Mouse (Mus musculus) intestine, embryonic 15.5 days (tissue): ENCODE results near the gene Tubgcp5. TPM values are rescaled to one million over a fixed set of nuclear protein-coding genes. Genes with fewer than 3 reads are reported as not detected.

Experiments used
- ATAC-seq: fragments of 200-750 bp; cut with Nextera tagmentation; 2 replicates; pipeline ENCODE4 v1.8.0; 2017; ENCODE audit warnings: moderate TSS enrichment, moderate library complexity
- H3K27ac ChIP-seq: fragments of 300-500 bp; sonication (generic); 2 replicates; pipeline ENCODE4 v1.5.1; 2015; ENCODE audit warnings: mild to moderate bottlenecking, inconsistent platforms
- H3K27me3 ChIP-seq: fragments of 300-500 bp; sonication (generic); replicated peaks from 2 replicates; pipeline ENCODE4 v1.6.1; 2015; ENCODE audit warnings: inconsistent platforms
- H3K36me3 ChIP-seq: fragments of 300-500 bp; sonication (generic); 2 replicates; pipeline ENCODE4 v1.6.1; 2015; ENCODE audit warnings: inconsistent platforms
- H3K4me1 ChIP-seq: fragments of 300-500 bp; sonication (generic); replicated peaks from 2 replicates; pipeline ENCODE4 v1.6.1; 2015; ENCODE audit warnings: inconsistent platforms
- H3K4me2 ChIP-seq: fragments of 300-500 bp; sonication (generic); replicated peaks from 2 replicates; pipeline ENCODE4 v1.6.1; 2015; ENCODE audit warnings: mild to moderate bottlenecking, inconsistent platforms
- H3K4me3 ChIP-seq: fragments of 300-500 bp; sonication (generic); replicated peaks from 2 replicates; pipeline ENCODE4 v1.5.1; 2015; ENCODE audit warnings: inconsistent platforms
- H3K9ac ChIP-seq: fragments of 300-500 bp; sonication (generic); 2 replicates; pipeline ENCODE4 v1.6.1; 2015; ENCODE audit warnings: inconsistent platforms
- H3K9me3 ChIP-seq: fragments of 300-500 bp; sonication (generic); 2 replicates; pipeline ENCODE4 v1.6.1; 2016; ENCODE audit warnings: inconsistent platforms
- WGBS: fragments of 180-500 bp; shearing (Covaris S2); methylation state at CpG from one replicate; pipeline ENCODE4 v1.1.7; 2015; 5-methylcytosine and 5-hydroxymethylcytosine counted together
- polyA plus RNA-seq: library from polyadenylated mRNA; unstranded; fragments of >200 nt; fragmentation: Nextera tagmentation; extraction: Ambion mirVana; gene quantifications from 2 replicates; pipeline ENCODE4 v1.2.1, GENCODE M21; 2015

The Tubgcp5 gene
- polyA plus RNA-seq, 1 experiment from 2014 or later, result 21.8 TPM

GRCm38 (mm10) chr7:55809967-55810366 is 16.0 kb downstream of the Tubgcp5 start:
- no peak for ATAC-seq
- H3K4me2 ChIP-seq, result no peak overlapping the region
- no peak overlapping the region for H3K27ac ChIP-seq
- H3K9ac ChIP-seq, result no peak overlapping the region
- peaks cover 32% of the 10 kb centered on the region for H3K36me3 ChIP-seq
- no peaks in the 10 kb centered on the region for H3K4me1 ChIP-seq
- H3K9me3 ChIP-seq, result no peaks in the 10 kb centered on the region
- 75% methylated on average over 2 of the region's 2 CpGs for WGBS
- no peaks in the 10 kb centered on the region for H3K27me3 ChIP-seq
- H3K4me3 ChIP-seq, result no peak overlapping the region

DNA sequence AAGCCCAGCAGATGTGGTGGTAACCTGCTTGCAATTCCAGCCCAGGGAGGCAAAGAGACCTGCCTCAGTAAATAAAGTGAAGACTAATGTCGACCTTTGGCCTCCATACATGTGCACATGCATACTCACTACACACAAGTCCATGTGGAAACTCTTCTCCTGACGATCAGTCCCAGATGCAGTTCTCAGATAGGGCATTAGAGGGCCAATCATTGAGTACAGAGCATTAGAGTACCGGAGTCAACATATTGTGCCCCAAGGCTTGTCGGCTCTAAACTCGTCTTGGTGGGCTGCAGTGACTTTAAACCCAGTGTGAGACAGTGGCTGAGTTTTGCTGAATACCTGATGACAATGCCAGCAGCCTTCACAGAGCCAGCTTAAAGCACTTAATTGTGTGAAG is 30.5 kb downstream of the Tubgcp5 start:
- Histone ChIP-seq H3K9me3 (no peaks in the 10 kb centered on the region), H3K27ac (no peak overlapping the region), H3K27me3 (no peaks in the 10 kb centered on the region), H3K4me1 (no peaks in the 10 kb centered on the region), H3K9ac (no peak overlapping the region), H3K36me3 (peaks cover 14% of the 10 kb centered on the region), H3K4me3 (no peak overlapping the region), H3K4me2 (no peak overlapping the region)
- 85% methylated on average over 5 of the region's 5 CpGs for WGBS
- ATAC-seq, result no peak

GRCm38 (mm10) chr7:55827551-55827950 is 33.6 kb downstream of the Tubgcp5 start:
- no peak for ATAC-seq

DNA sequence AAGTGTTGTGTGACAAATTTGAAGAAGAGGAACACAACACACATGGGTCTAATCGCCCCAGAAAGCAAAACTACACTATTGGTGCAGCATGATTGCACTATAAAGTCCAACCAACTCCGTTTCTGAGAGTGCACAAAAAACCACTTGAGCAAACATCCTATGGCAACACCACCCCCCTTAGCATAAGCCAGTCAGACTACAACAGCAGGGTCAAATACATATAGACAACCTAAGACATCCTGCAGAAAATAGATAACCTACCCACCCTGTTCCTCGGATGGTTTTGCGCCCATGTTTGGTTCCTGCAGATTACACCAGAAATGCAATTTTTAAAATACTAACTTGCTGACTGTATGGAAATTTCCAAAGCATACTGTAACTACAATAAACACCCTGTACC is 42.9 kb downstream of the Tubgcp5 start:
- Histone ChIP-seq H3K9me3 (no peaks in the 10 kb centered on the region), H3K4me1 (peaks cover 4% of the 10 kb centered on the region; the same call in 1 of the 2 replicates)

More at GRCm38 (mm10) chr7:55827551-55827950, 33.6 kb downstream of the Tubgcp5 start:
- 92% methylated on average over 9 of the region's 9 CpGs for WGBS
- no peaks in the 10 kb centered on the region for H3K4me1 ChIP-seq
- no peak overlapping the region for H3K4me3 ChIP-seq
- no peak overlapping the region for H3K4me2 ChIP-seq
- no peaks in the 10 kb centered on the region for H3K27me3 ChIP-seq
- no peak overlapping the region for H3K9ac ChIP-seq
- H3K36me3 ChIP-seq, result peaks cover 14% of the 10 kb centered on the region
- no peak overlapping the region for H3K27ac ChIP-seq
- H3K9me3 ChIP-seq, result no peaks in the 10 kb centered on the region

DNA sequence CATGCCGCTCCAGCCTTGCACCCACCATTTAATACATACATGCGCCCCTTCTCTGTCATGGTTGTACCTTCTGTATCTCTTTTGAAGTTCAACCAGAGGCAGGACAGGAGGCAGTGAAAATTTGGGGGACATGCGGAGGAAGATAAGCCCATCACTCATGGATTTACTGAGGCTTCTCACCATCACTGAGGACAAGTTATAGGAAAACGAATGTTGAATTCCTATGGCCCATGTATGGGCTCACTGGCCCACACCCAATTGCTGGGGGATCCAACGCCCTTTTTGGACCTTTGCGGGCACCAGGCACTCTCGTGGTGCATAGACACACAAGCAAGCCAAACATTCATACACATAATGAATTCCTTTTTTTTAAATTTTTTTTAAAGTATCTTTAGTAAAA is 47.5 kb downstream of the Tubgcp5 start, which contains the start of gene Cyfip1:
Cyfip1 (plus strand) TSS at position 301 of the 400 bp plus-strand sequence.
- ATAC-seq, result peak; percentile 21
- Histone ChIP-seq H3K27me3 (no peaks in the 10 kb centered on the region), H3K9ac (peak within 1 kb of the TSS; percentile 91), H3K9me3 (no peaks in the 10 kb centered on the region), H3K4me3 (peak within 1 kb of the TSS; percentile 90), H3K27ac (peak within 1 kb of the TSS; percentile 97), H3K36me3 (no peaks in the 10 kb centered on the region), H3K4me2 (peak within 1 kb of the TSS; percentile 78), H3K4me1 (peaks cover 7% of the 10 kb centered on the region; the same call in 1 of the 2 replicates)
- WGBS, result 51% methylated on average over 7 of the region's 7 CpGs

More for the DNA sequence above, 42.9 kb downstream of the Tubgcp5 start:
- ATAC-seq, result no peak
- H3K27ac ChIP-seq, result no peak overlapping the region
- no peak overlapping the region for H3K4me2 ChIP-seq
- 81% methylated on average over 4 of the region's 4 CpGs for WGBS
- H3K4me3 ChIP-seq, result no peak overlapping the region
- H3K36me3 ChIP-seq, result 0 out of 2 replicates have a peak, but pooled peaks cover 3% of the 10 kb centered on the region
- H3K27me3 ChIP-seq, result no peaks in the 10 kb centered on the region
- H3K9ac ChIP-seq, result no peak overlapping the region

GRCm38 (mm10) chr7:55841977-55842503 is 48.1 kb downstream of the Tubgcp5 start:
- H3K9ac ChIP-seq, result peak overlapping the region; percentile 91
- peaks cover 7% of the 10 kb centered on the region; the same call in 1 of the 2 replicates for H3K4me1 ChIP-seq
- WGBS, result under 1% methylated on average over 46 of the region's 47 CpGs
- H3K36me3 ChIP-seq, result no peaks in the 10 kb centered on the region
- no peaks in the 10 kb centered on the region for H3K27me3 ChIP-seq
- peak; percentile 98 for ATAC-seq
- peak overlapping the region; percentile 90 for H3K4me3 ChIP-seq
- H3K4me2 ChIP-seq, result peak overlapping the region; percentile 78
- no peaks in the 10 kb centered on the region for H3K9me3 ChIP-seq
- peak overlapping the region; percentile 97 for H3K27ac ChIP-seq

- Histone ChIP-seq H3K4me2 (peak overlapping the region; percentile 78), H3K36me3 (no peaks in the 10 kb centered on the region), H3K9me3 (no peaks in the 10 kb centered on the region), H3K4me3 (peak overlapping the region; percentile 90), H3K4me1 (peaks cover 7% of the 10 kb centered on the region; the same call in 1 of the 2 replicates), H3K27me3 (no peaks in the 10 kb centered on the region), H3K27ac (peak overlapping the region; percentile 97), H3K9ac (peak overlapping the region; percentile 91)
- ATAC-seq, result peak; percentile 73
- WGBS, result under 1% methylated on average over 40 of the region's 40 CpGs
Measured at GRCm38 (mm10) chr7:55842504-55843152, 48.7 kb downstream of the Tubgcp5 start.

- no peaks in the 10 kb centered on the region for H3K36me3 ChIP-seq
- no peaks in the 10 kb centered on the region for H3K27me3 ChIP-seq
- no peak overlapping the region for H3K4me3 ChIP-seq
- H3K9ac ChIP-seq, result no peak overlapping the region
- no peak overlapping the region for H3K27ac ChIP-seq
- H3K9me3 ChIP-seq, result no peaks in the 10 kb centered on the region
- WGBS, result 50% methylated on average over 9 of the region's 9 CpGs
- ATAC-seq, result no peak
- H3K4me2 ChIP-seq, result no peak overlapping the region
- H3K4me1 ChIP-seq, result peaks cover 10% of the 10 kb centered on the region; the same call in 1 of the 2 replicates
Measured at GRCm38 (mm10) chr7:55846606-55847312, 52.8 kb downstream of the Tubgcp5 start.

GRCm38 (mm10) chr7:55849948-55850571 is 56.1 kb downstream of the Tubgcp5 start:
- H3K27me3 ChIP-seq, result no peaks in the 10 kb centered on the region
- H3K4me3 ChIP-seq, result no peak overlapping the region
- no peaks in the 10 kb centered on the region for H3K36me3 ChIP-seq
- H3K9me3 ChIP-seq, result no peaks in the 10 kb centered on the region
- H3K4me1 ChIP-seq, result peaks cover 7% of the 10 kb centered on the region; the same call in 1 of the 2 replicates
- no peak overlapping the region for H3K9ac ChIP-seq
- peak; percentile 52; the same call in 1 of the 2 replicates for ATAC-seq
- 31% methylated on average over 14 of the region's 14 CpGs for WGBS
- 0 out of 2 replicates have a peak overlapping the region, but pooled peaks have one; percentile 3 for H3K27ac ChIP-seq
- 0 out of 2 replicates have a peak overlapping the region, but pooled peaks have one; percentile 5 for H3K4me2 ChIP-seq

- 79% methylated on average over 3 of the region's 3 CpGs for WGBS
- Histone ChIP-seq H3K4me1 (peaks cover 7% of the 10 kb centered on the region; the same call in 1 of the 2 replicates), H3K4me3 (no peak overlapping the region), H3K36me3 (no peaks in the 10 kb centered on the region), H3K9ac (no peak overlapping the region), H3K4me2 (no peak overlapping the region), H3K9me3 (no peaks in the 10 kb centered on the region), H3K27me3 (no peaks in the 10 kb centered on the region), H3K27ac (no peak overlapping the region)
- ATAC-seq, result no peak
Measured at GRCm38 (mm10) chr7:55852787-55853186, 58.8 kb downstream of the Tubgcp5 start.

DNA sequence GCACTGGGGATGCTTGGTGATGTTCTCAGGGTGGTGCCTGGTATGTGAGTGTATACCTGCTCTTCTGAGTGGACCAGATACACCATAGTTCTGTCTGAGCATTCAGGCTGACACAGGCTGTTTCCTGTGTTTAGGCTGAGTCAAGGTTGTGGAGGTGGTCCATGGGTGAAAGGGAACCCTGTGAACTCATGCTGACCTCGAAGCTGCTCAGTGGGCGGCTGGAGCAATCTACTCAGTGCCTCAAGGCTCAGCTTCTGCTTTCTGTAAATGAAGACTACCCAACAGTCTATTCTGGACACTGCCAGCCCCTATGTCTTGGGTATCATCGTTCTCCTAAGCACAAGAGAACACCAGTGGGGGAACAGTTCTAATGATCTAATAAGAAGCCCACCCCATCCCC is 61.6 kb downstream of the Tubgcp5 start:
- Histone ChIP-seq H3K36me3 (no peaks in the 10 kb centered on the region), H3K4me2 (no peak overlapping the region), H3K9ac (no peak overlapping the region), H3K27me3 (no peaks in the 10 kb centered on the region), H3K4me1 (0 out of 2 replicates have a peak, but pooled peaks cover 6% of the 10 kb centered on the region), H3K27ac (no peak overlapping the region), H3K9me3 (no peaks in the 10 kb centered on the region), H3K4me3 (no peak overlapping the region)
- no peak for ATAC-seq
- WGBS, result 68% methylated on average over 3 of the region's 3 CpGs

- no peak for ATAC-seq
- Histone ChIP-seq H3K9ac (no peak overlapping the region), H3K4me3 (no peak overlapping the region), H3K9me3 (no peaks in the 10 kb centered on the region), H3K4me1 (0 out of 2 replicates have a peak, but pooled peaks cover 2% of the 10 kb centered on the region), H3K4me2 (no peak overlapping the region), H3K27me3 (no peaks in the 10 kb centered on the region), H3K27ac (no peak overlapping the region), H3K36me3 (no peaks in the 10 kb centered on the region)
- 93% methylated on average over 4 of the region's 4 CpGs for WGBS
Measured at GRCm38 (mm10) chr7:55856741-55857140, 62.8 kb downstream of the Tubgcp5 start.
